Mouse (Mus musculus) small intestine, adult 2 months (tissue): ENCODE results near the gene Rtp4.

Experiments
- CTCF ChIP-seq: fragments of 200-500 bp; IDR thresholded peaks from 2 replicates; pipeline ENCODE4 v1.5.1; 2012; ENCODE audit warnings: low read depth, mild to moderate bottlenecking, control low read depth, inconsistent platforms, low read length, moderate library complexity, mixed read lengths; ENCODE audit not compliant: insufficient replicate concordance, insufficient read length; ENCODE audit errors: extremely low read depth
- POLR2A ChIP-seq: fragments of 200-500 bp; IDR thresholded peaks from 2 replicates; pipeline ENCODE4 v1.6.1; 2012; ENCODE audit warnings: low read depth, mild to moderate bottlenecking, control low read depth, inconsistent platforms, low read length, moderate library complexity

GRCm38 (mm10) chr16:23519771-23520170, 320 bp upstream of the Rtp4 start:
- TF ChIP-seq POLR2A (no peak), CTCF (no peak)
